Mouse (Mus musculus) liver, postnatal 0 days (tissue): ENCODE results near the gene Muc5b. TPM values are rescaled to one million over a fixed set of nuclear protein-coding genes. Genes with fewer than 3 reads are reported as not detected.
A peak's percentile ranks its signal among the peaks of the same experiment; 100 is the strongest.

ENCODE experiments used
- ATAC-seq: fragments of 200-750 bp; cut with Nextera tagmentation; 2 replicates; pipeline ENCODE4 v1.8.0; 2017; ENCODE audit warnings: mild to moderate bottlenecking, moderate library complexity
- DNase-seq: peaks from one replicate; pipeline ENCODE4 v3.0.0-alpha.2; 2016
- H3K27ac ChIP-seq: fragments of 300-500 bp; sonication (generic); 2 replicates; pipeline ENCODE4 v1.5.1; 2014; ENCODE audit warnings: antibody characterized with exemption, moderate library complexity, mild to moderate bottlenecking, low read depth
- H3K27me3 ChIP-seq: fragments of 300-500 bp; sonication (generic); 2 replicates; pipeline ENCODE4 v1.6.1; 2014; ENCODE audit warnings: low read length, control low read depth, mixed read lengths; ENCODE audit not compliant: insufficient read depth
- H3K36me3 ChIP-seq: fragments of 300-500 bp; sonication (generic); replicated peaks from 2 replicates; pipeline ENCODE4 v1.6.1; 2014; ENCODE audit warnings: mild to moderate bottlenecking, control low read depth, low read length, moderate library complexity, mixed read lengths; ENCODE audit not compliant: insufficient read depth
- H3K4me1 ChIP-seq: fragments of 300-500 bp; sonication (generic); 2 replicates; pipeline ENCODE4 v1.6.1; 2014; ENCODE audit warnings: antibody characterized with exemption, mild to moderate bottlenecking, control low read depth; ENCODE audit not compliant: insufficient read depth
- H3K4me2 ChIP-seq: fragments of 300-500 bp; sonication (generic); 2 replicates; pipeline ENCODE4 v1.6.1; 2014; ENCODE audit warnings: low read depth, mild to moderate bottlenecking, low read length, moderate library complexity, mixed read lengths
- H3K4me3 ChIP-seq: fragments of 300-500 bp; sonication (generic); 2 replicates; pipeline ENCODE4 v1.5.1; 2014; ENCODE audit warnings: low read depth, low read length
- H3K9ac ChIP-seq: fragments of 300-500 bp; sonication (generic); replicated peaks from 2 replicates; pipeline ENCODE4 v1.6.1; 2014; ENCODE audit warnings: mild to moderate bottlenecking, moderate library complexity
- H3K9me3 ChIP-seq: fragments of 300-500 bp; sonication (generic); 2 replicates; pipeline ENCODE4 v1.6.1; 2016; ENCODE audit warnings: mild to moderate bottlenecking, control low read depth, low read length, mixed read lengths
- CTCF ChIP-seq: sonication (generic); IDR thresholded peaks from 2 replicates; pipeline ENCODE4 v1.5.1; 2016; ENCODE audit warnings: antibody characterized with exemption, low read depth
- EP300 ChIP-seq: IDR thresholded peaks from 2 replicates; pipeline ENCODE4 v1.6.1; 2016; ENCODE audit warnings: antibody characterized with exemption, low read depth, mild to moderate bottlenecking
- WGBS: fragments of 180-500 bp; shearing (Covaris S2); extraction: QIAGEN DNeasy Blood & Tissue Kit; methylation state at CpG from one replicate; pipeline ENCODE4 v1.1.7; 2014; ENCODE audit not compliant: insufficient replicate concordance; 5-methylcytosine and 5-hydroxymethylcytosine counted together
- polyA plus RNA-seq: library from polyadenylated mRNA; unstranded; fragments of >200 nt; fragmentation: Nextera tagmentation; extraction: Ambion mirVana; gene quantifications from 2 replicates; pipeline ENCODE4 v1.2.1, GENCODE M21; 2015

The Muc5b gene
- polyA plus RNA-seq, 1 experiment from 2014 or later: not detected

- DNase-seq (no peak), ATAC-seq (no peak)
- H3K4me1 ChIP-seq: no peaks in the 10 kb centered on the region
- no peak overlapping the region for H3K27ac ChIP-seq
- 82% methylated on average over 2 of the region's 2 CpGs for whole genome bisulfite sequencing
- H3K36me3 ChIP-seq: peaks cover 53% of the 10 kb centered on the region
- no peaks in the 10 kb centered on the region for H3K9me3 ChIP-seq
- no peaks in the 10 kb centered on the region for H3K27me3 ChIP-seq
- TF ChIP-seq EP300: no peak
- no peak for TF ChIP-seq CTCF
- no peak overlapping the region for H3K9ac ChIP-seq
- no peak overlapping the region for H3K4me3 ChIP-seq
- H3K4me2 ChIP-seq: no peak overlapping the region
These were observed 39.9 kb downstream of the Muc5b start for GRCm38 (mm10) chr7:141878813-141879212.

- H3K9me3 ChIP-seq: no peaks in the 10 kb centered on the region
- WGBS: 92% methylated on average over 7 of the region's 7 CpGs
- peaks cover 56% of the 10 kb centered on the region for H3K36me3 ChIP-seq
- H3K4me2 ChIP-seq: no peak overlapping the region
- H3K27ac ChIP-seq: no peak overlapping the region
- no peaks in the 10 kb centered on the region for H3K27me3 ChIP-seq
- DNase-seq (no peak), ATAC-seq (no peak)
- no peak overlapping the region for H3K4me3 ChIP-seq
- no peaks in the 10 kb centered on the region for H3K4me1 ChIP-seq
- TF ChIP-seq EP300 (no peak), CTCF (no peak)
- no peak overlapping the region for H3K9ac ChIP-seq
These were observed 53.3 kb downstream of the Muc5b start for GRCm38 (mm10) chr7:141892151-141892550.

GRCm38 (mm10) chr7:141901825-141902224 lies 63.0 kb downstream of the Muc5b start:
- under 1% methylated on average over 16 of the region's 16 CpGs for WGBS
- Histone ChIP-seq H3K4me1 (peaks cover 30% of the 10 kb centered on the region), H3K9ac (peak overlapping the region; percentile 96), H3K4me2 (peak overlapping the region; percentile 83), H3K9me3 (no peaks in the 10 kb centered on the region), H3K27me3 (no peaks in the 10 kb centered on the region), H3K36me3 (no peaks in the 10 kb centered on the region), H3K27ac (peak overlapping the region; percentile 77), H3K4me3 (peak overlapping the region; percentile 88)
- ATAC-seq (peak; percentile 56), DNase-seq (no peak)
- no peak for TF ChIP-seq CTCF
- TF ChIP-seq EP300: no peak

- Histone ChIP-seq H3K27me3 (no peaks in the 10 kb centered on the region), H3K9ac (peak overlapping the region; percentile 96), H3K4me3 (peak overlapping the region; percentile 88), H3K4me1 (peaks cover 30% of the 10 kb centered on the region), H3K36me3 (no peaks in the 10 kb centered on the region), H3K9me3 (no peaks in the 10 kb centered on the region), H3K4me2 (peak overlapping the region; percentile 83), H3K27ac (peak overlapping the region; percentile 77)
- DNase-seq: peak; percentile 100
- WGBS: under 1% methylated on average over 44 of the region's 44 CpGs
- peak; percentile 98 for ATAC-seq
- no peak for TF ChIP-seq CTCF
- TF ChIP-seq EP300: no peak
These were observed 63.4 kb downstream of the Muc5b start for GRCm38 (mm10) chr7:141902269-141902729.

- peak overlapping the region; percentile 88 for H3K4me3 ChIP-seq
These were observed 63.9 kb downstream of the Muc5b start for GRCm38 (mm10) chr7:141902791-141903190.

GRCm38 (mm10) chr7:141908591-141908990 lies 69.7 kb downstream of the Muc5b start:
- no peak for TF ChIP-seq CTCF
- TF ChIP-seq EP300: no peak
- H3K27ac ChIP-seq: no peak overlapping the region
- no peak overlapping the region for H3K9ac ChIP-seq
- WGBS: 57% methylated on average over 6 of the region's 6 CpGs
- DNase-seq (no peak), ATAC-seq (no peak)
- H3K27me3 ChIP-seq: 0 out of 2 replicates have a peak, but pooled peaks cover 16% of the 10 kb centered on the region
- H3K36me3 ChIP-seq: no peaks in the 10 kb centered on the region
- no peaks in the 10 kb centered on the region for H3K9me3 ChIP-seq
- no peak overlapping the region for H3K4me3 ChIP-seq
- no peak overlapping the region for H3K4me2 ChIP-seq
- H3K4me1 ChIP-seq: no peaks in the 10 kb centered on the region

More at GRCm38 (mm10) chr7:141902791-141903190, 63.9 kb downstream of the Muc5b start:
- H3K36me3 ChIP-seq: no peaks in the 10 kb centered on the region
- WGBS: 80% methylated on average over 4 of the region's 4 CpGs
- TF ChIP-seq CTCF: no peak
- TF ChIP-seq EP300: no peak
- H3K27me3 ChIP-seq: no peaks in the 10 kb centered on the region
- H3K9me3 ChIP-seq: no peaks in the 10 kb centered on the region
- H3K9ac ChIP-seq: peak overlapping the region; percentile 41; the same call in 1 of the 2 replicates
- peaks cover 30% of the 10 kb centered on the region for H3K4me1 ChIP-seq
- peak overlapping the region; percentile 83 for H3K4me2 ChIP-seq
- DNase-seq (no peak), ATAC-seq (no peak)
- no peak overlapping the region for H3K27ac ChIP-seq
